Mouse (Mus musculus): ENCODE data around the gene Csrp1.

DNA sequence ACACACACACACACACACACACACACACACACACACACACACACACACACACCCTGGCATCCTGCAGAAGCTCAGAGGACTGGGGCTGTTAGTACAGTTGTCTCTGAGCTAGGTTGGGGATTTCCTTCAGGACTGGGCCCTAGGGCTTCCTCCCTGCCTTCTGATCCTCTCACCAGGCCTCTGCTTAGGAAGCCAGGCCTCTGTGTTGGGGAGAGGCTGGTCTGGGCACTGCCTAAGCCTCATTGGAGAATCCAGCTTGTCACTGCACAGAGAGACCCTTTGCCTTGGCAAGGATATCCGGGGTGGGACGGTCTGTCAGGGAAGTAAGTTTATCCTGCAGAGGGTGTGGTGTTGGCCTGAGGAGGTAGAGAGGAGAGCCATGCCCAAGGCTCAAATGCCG, 10.4 kb downstream of the Csrp1 start:
- no peak for TF ChIP-seq CTCF (IDR thresholded peaks at IDR 0.05; ENCODE audit: control insufficient read depth, insufficient read depth, insufficient replicate concordance, low read depth, low read length)
- TF ChIP-seq POLR2A (IDR thresholded peaks at IDR 0.05; ENCODE audit: control insufficient read depth, low read depth, low read length), result no peak

Data from testis, adult 2 months (tissue).